Mouse (Mus musculus): ENCODE measurements at regions not wholly inside any gene's neighbourhood (a gene's known extent, or its start where the extent isn't known, plus 50 kb on each side); places are given as distances from the start of the nearest gene placed in this dataset.

DNA sequence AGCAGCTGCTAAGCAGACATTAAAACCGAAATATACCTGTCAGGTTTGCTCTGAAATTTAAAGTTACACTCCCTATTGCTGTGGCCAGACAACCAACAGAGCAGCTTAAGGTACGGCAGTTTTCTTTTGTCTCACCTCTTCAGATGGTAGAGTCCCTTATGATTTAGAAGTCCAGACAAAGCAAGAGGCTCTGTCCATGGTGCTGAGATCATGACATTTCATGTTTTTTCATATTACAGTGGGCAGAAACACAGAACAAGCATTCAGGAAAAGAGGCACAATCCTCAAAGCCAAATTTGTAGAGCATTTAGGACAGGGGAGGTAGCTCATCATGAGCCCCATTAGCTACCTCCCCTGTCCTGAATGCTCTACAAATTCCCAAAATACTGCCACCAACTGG, 620.0 kb downstream of the Dnah5 start:
- no peak for DNase-seq (ENCODE audit: low spot score in 2 of 2)

DNA sequence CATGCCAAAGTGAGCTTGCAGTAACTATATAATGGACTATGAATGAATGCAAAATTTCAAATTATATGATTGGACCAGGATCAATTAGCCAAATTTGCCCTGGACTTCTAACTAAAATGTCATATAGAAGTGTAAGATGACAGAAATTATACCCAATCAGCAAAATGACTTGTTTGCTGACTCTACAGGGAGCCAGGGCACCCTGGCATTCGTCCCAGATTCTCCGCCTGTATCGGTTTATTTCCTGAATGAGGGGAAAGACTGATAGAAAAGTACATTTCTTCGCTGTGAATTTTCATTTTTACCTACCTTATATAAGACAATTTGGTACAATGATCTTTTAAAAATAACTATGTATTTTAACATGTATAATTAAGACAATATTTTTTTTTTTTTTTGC, 631.3 kb downstream of the Dnah5 start:
- DNase-seq (ENCODE audit: low spot score in 2 of 2), result no peak

DNA sequence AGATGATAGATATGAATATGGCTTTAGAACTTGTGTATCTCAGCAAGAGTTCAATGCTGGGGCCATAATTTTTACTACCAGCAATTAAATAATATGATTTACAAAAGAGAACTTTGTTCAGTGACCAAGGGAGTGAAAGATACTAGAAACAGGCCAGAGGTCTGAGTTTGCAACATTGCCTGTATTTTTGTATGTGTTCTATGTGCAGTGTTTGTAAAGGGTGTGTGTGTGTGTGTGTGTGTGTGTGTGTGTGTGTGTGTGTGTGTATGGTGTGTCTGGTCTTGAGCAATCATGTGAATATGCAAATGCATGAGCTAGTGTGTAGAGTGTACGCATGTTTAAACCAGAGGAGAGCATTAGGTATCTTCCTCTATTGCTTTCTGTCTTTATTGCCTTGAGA, 636.8 kb downstream of the Dnah5 start:
- no peak for DNase-seq (ENCODE audit: low spot score in 2 of 2)

DNA sequence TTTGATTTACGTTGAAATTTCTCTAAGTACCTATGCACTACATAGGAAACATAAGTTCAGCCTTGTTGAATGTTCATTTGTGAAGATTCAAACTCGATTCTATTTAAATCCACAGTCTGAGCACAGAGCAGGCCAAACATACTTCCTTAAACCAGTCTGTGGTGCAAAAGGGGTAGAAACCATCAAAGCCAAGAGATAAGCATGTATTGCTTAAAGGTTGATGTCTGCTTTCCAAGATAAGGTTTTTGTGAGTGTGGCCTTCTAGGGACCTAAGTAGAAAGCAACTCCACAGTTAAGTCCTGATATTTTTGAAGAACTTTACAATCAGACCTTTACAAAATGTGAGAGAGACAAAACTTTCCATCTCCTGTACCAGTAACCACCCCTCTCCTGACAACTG, 652.9 kb downstream of the Dnah5 start:
- DNase-seq (ENCODE audit: low spot score in 2 of 2), result no peak

DNA sequence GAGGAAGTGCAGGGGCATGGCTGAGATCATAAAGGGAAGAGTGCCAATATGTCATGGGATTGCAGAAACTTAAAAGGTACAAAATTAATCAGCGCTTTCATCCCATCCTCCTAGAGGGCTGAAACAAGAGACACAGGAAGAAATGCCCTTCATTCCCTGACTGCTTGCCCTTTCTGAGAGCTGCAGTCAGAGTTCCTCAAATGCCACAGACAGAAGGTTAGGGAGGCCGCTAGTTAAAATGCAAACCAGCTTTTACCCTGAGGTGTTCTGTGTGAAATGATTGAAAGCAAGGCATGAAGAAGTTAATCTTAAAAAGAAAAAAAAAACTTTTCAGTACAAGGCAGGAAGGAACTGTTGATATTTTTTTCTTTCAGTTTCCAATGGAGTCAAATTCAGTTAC, 654.6 kb downstream of the Dnah5 start:
- no peak for DNase-seq (ENCODE audit: low spot score in 2 of 2)

DNA sequence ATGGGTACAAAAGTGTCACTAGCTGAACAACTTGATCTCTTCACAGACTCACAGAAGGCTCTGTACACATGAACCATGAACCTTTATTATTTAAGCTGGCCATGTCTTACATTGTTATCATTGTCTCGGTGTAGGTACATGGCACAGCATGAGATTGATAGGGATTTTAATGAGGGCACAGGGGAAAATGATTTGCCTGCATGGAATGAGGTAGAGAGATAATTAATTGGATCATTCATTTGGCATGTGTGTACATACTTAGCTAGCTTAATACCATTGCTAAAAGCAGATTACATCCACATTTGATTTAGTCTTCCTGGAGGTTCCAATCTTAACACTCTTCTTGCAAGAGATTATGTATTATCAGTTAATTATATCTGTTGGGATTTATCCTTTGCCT, 660.5 kb downstream of the Dnah5 start:
- no peak for DNase-seq (ENCODE audit: low spot score in 2 of 2)

DNA sequence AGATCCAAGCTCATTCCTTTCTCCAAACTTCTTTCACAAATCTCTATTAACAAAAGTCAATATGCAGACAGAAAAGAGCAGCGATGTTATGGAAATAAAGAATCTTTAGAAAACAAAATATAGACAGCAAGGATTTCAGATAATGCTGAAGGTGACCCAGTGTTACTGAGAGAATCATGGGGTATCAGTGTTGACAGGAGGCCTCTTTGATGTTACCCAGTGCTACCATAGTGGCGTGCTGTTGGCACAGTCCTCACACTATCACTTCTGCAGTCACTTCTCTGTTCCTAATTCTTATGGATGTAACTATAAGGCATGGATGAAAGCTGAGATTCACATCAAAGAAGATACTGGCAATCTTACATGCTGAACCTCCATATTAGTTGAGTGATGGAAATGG, 661.4 kb downstream of the Dnah5 start:
- DNase-seq (ENCODE audit: low spot score in 2 of 2), result no peak

DNA sequence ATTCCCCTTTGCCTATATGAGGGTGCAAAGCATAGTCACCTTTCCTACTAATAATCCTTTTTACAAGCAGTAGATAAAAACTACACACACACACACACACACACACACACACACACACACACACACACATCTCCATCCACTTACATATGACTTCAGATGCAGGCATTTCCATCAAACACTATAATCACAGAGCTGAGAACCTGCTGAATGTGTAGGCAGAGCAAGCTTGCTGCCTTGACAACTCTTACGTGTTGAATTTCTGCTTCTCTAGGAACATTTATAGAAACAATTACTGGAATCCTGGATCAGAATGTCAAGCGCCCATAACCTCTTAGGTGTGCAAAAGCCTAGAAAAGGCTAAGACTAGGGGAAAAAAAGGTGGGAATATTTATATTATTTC, 669.4 kb downstream of the Dnah5 start:
- DNase-seq (ENCODE audit: low spot score in 2 of 2), result peak; percentile 4 to 6

DNA sequence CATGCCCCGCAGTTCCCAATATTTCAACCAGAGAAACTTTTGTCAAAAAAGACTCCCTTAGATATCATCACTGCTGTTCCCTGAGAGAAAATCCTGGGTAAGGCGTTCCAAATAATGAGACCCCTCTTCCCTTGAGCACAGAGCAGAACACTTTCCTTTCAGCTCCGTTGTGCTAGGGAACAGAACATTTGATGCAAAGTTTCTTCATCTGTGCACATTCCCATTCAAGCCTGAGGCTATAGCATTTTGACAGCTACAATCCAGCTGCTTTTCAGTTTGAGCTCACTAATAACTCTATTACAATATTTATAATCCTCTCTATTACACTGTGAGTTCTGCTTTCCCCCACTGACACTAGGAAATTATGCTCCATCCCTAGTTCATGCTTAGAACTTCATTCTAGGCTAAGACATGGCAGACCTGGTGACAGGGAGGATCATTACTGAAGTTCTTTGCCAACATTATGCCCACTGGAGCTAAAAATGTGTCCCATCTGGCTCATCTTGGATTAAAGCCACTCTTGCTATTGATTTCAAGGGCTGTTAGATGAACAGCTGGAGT, 692.8 kb downstream of the Dnah5 start:
- DNase-seq (ENCODE audit: low spot score in 2 of 2), result no peak

DNA sequence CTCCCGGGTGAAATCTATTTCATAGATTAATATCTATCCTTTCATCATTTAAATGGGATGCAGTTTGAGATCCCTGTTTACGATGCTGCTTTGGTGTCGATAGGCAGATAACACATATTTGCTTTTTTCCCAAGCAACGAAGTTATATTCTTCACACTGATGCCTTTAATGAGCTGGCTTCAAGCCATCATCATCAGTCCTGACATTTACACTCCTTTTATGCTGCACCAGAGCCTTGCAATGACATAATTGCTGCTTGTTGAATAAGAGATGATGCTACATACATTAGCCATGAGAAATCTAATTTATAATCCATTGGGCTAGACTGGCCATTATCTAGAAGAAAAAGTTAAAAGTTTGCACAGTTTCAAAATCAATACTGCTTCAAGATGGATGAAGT, 718.9 kb downstream of the Dnah5 start:
- DNase-seq (ENCODE audit: low spot score in 2 of 2), result no peak

DNA sequence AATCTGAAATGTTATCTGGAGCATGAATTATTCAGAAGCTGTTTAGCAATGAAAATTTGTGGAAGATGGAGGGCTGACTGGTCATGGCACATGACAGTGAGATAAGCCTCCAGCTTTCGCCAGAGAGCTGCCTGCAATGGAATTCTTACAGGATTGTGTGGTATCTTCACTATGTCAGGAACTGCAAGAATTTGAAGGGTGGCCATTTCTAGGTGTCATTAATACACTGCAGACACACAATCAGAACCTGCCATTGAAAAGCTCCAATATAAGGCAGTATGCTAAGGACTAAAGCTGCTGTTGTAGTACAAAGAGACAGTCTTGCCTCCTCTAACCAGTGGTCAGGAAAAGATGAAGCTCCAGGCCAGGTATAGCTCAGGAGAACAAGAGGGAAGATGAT, 744.7 kb downstream of the Dnah5 start:
- no peak for DNase-seq (ENCODE audit: low spot score in 2 of 2)
